Mouse (Mus musculus): ENCODE results near the gene Sv2b. TPM values are rescaled to one million over a fixed set of nuclear protein-coding genes. Genes with fewer than 3 reads are reported as not detected.
"Not testable (repeated sequence)": the region's sequence is repeated elsewhere in the genome, so short reads cannot be mapped to it uniquely, and the experiment has no call there.

The Sv2b gene
- polyA plus RNA-seq, 1 experiment from 2014 or later: 5.7 TPM

DNA sequence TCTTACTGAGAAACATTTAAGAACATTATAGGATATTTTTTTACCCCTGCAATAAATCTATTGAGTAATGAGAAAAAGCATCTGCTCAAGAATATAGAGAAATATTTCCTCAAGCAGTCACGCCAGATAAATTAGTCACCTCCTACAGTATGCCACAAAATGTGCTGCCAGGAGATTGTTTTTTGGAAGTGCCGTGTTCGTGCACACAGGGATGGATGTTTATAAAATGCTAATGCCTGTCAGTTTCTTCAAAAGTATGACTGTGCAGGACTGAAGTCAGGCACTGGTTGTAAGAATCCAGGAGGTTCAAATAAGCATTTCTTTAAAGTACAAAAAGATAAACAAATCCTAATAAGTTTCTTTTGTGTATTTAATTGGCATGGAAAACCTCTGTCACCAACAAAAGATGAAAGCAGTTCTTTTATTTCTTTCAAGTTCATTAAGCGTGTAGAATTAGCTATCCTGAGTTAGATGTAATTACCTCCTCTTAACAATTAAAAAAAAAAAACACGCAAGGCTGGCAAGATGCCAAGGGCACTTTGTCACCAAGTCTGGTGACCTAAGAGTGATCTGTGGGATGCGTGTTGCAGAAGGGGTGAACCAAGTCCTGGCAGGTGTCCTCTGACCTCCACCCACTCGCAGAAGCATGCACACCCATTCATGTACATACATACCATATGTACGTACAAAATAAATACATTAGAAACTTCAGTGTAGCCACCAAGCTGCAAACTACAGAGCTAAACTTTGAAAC is 68.1 kb downstream of the Sv2b start:
- no peak overlapping the region for H3K9ac ChIP-seq
- no peak overlapping the region for H3K27ac ChIP-seq
- H3K27me3 ChIP-seq: no peaks in the 10 kb centered on the region
- no peaks in the 10 kb centered on the region for H3K9me3 ChIP-seq (replicated peaks)
- WGBS: 9% methylated on average over 8 of the region's 8 CpGs
- peak; percentile 53 for ATAC-seq
- no peak overlapping the region for H3K4me3 ChIP-seq
- peaks cover 4% of the 10 kb centered on the region for H3K4me1 ChIP-seq
- H3K4me2 ChIP-seq: no peak overlapping the region
- H3K36me3 ChIP-seq (ENCODE audit: poor library complexity, severe bottlenecking): no peaks in the 10 kb centered on the region

DNA sequence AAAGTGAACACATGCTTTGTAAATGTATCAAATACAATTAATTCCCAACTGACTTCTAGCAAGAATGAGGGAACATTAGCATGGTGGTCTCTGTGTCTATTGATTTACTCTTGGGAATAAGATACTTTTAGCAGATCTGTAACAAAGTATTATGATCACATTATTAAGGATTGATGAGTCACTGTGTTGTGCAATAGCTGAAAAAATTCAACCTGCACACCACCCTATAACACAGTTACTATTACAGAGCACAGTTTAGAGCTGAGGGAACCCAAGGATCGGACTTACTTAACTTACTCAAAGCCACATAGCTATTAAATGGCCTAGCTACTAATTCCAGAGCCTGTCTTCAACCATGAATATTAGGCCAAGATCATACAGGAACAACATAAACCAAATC is 72.7 kb downstream of the Sv2b start:
- Histone ChIP-seq H3K27ac (no peak overlapping the region), H3K9ac (no peak overlapping the region), H3K36me3 (ENCODE audit: poor library complexity, severe bottlenecking) (no peaks in the 10 kb centered on the region), H3K4me3 (no peak overlapping the region), H3K4me2 (no peak overlapping the region), H3K9me3 (replicated peaks) (no peaks in the 10 kb centered on the region), H3K4me1 (peaks cover 4% of the 10 kb centered on the region), H3K27me3 (no peaks in the 10 kb centered on the region)
- 94% methylated on average over 1 of the region's 1 CpGs for WGBS
- ATAC-seq: no peak

DNA sequence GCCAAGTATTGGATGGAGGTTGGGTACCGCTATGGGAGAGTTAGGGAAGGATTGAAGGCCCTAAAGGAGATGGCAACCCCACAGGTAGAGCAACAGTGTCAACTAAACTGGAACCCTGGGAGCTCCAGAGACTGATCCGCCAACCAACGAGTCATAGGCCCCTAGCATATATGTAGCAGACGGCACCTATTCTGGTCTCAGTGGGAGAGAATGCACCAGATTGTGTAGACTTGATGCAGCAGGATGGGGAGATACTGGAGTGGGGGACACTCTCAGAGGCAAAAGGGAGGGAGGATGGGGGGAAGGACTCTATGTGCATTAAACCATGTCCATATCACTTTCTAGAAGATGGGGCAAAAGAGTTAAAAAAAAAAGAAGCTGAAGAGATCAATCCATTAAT is 84.9 kb downstream of the Sv2b start:
- no peaks in the 10 kb centered on the region for H3K36me3 ChIP-seq (ENCODE audit: poor library complexity, severe bottlenecking)
- WGBS: 95% methylated on average over 4 of the region's 4 CpGs
- no peaks in the 10 kb centered on the region for H3K27me3 ChIP-seq
- H3K4me1 ChIP-seq: peaks cover 5% of the 10 kb centered on the region; the same call in 1 of the 2 replicates
- no peak overlapping the region for H3K27ac ChIP-seq
- no peak overlapping the region for H3K4me3 ChIP-seq
- H3K9me3 ChIP-seq (replicated peaks): peaks cover 4% of the 10 kb centered on the region
- H3K4me2 ChIP-seq: no peak overlapping the region
- no peak for ATAC-seq
- H3K9ac ChIP-seq: no peak overlapping the region

DNA sequence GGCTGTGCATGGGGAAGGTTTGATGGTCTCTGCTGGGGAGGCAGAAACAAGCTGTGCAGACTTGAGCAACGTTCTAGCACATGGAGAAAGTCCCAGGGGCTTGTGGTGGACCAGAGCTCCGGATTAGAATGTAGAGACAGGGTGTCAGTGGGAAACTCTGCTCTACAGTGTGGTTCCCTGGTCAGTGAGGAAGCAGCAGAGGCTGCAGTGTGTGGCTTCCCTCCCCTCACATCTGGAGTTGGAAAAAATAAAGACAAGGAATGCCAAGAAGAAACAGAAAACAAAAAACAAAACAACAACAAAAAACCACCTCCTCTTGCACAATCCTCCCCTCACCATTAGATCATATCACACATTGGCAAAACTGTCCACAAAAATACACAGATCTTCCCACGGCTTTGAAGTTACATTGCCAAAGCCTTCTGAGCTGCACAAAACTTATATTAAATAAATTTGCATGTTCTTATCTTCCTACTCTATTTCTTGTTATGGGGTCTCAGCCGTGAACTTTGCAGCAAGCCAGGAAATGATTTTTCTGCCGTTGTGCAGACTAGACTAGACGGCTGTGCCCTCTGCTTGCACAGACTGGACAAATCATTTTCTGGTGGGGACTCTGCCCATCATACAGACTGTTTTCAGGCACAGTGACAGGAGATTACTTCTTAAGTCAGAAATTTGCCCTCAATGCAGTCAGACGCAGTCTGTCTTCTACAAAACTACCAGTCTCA is 86.2 kb downstream of the Sv2b start:
- peaks cover 5% of the 10 kb centered on the region; the same call in 1 of the 2 replicates for H3K4me1 ChIP-seq
- no peaks in the 10 kb centered on the region for H3K36me3 ChIP-seq (ENCODE audit: poor library complexity, severe bottlenecking)
- no peak overlapping the region for H3K4me2 ChIP-seq
- H3K27ac ChIP-seq: no peak overlapping the region
- no peak overlapping the region for H3K4me3 ChIP-seq
- no peak for ATAC-seq
- WGBS: 83% methylated on average over 7 of the region's 7 CpGs
- H3K9me3 ChIP-seq (replicated peaks): peaks cover 6% of the 10 kb centered on the region
- H3K27me3 ChIP-seq: no peaks in the 10 kb centered on the region
- no peak overlapping the region for H3K9ac ChIP-seq

DNA sequence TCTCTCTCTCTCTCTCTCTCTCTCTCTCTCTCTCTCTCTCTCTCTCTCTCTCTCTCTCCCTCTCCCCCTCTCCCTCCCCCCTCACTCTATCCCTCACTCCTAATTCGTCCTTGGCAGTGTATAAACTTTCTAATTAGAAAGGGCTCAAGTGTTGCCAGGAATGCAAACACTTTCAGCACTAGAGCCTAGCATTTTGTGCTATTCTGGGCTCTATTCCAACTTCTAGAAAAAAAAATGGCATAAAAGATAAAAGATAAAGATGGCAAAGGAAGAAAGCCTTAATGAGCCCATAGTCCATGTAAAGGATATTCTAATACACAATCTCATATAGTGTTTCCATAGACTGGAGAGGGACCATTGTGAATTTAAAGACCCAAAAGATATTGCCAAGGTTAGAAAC is 88.3 kb downstream of the Sv2b start:
- Histone ChIP-seq H3K27ac (peak overlapping the region; percentile 63; the same call in 1 of the 2 replicates), H3K36me3 (ENCODE audit: poor library complexity, severe bottlenecking) (no peaks in the 10 kb centered on the region), H3K27me3 (no peaks in the 10 kb centered on the region), H3K4me2 (no peak overlapping the region), H3K4me3 (no peak overlapping the region), H3K4me1 (peaks cover 5% of the 10 kb centered on the region; the same call in 1 of the 2 replicates), H3K9me3 (replicated peaks) (peaks cover 6% of the 10 kb centered on the region), H3K9ac (no peak overlapping the region)
- peak; percentile 96 for ATAC-seq
- 24% methylated on average over 1 of the region's 1 CpGs for WGBS

DNA sequence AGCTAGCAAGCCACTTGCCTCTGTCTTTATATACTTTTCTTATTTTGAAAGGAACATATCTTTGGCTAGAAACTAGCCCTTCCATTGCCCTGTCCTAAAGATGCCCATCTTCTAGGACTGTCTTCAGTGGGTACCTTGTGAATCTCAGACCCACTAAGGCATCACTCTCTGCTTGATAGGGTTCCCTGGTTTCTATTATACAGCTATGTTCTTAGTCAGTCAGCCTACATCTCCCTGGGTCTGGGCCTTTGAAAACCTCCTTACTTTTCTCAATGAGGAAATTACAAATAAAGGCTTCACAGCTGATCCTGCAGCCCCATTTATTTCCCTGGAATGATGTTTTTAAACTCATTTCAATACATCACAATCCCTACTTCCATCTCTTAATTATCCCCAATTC is 88.8 kb downstream of the Sv2b start:
- Histone ChIP-seq H3K9ac (no peak overlapping the region), H3K36me3 (ENCODE audit: poor library complexity, severe bottlenecking) (no peaks in the 10 kb centered on the region), H3K4me2 (no peak overlapping the region), H3K27me3 (no peaks in the 10 kb centered on the region), H3K27ac (peak overlapping the region; percentile 63), H3K4me3 (no peak overlapping the region), H3K9me3 (replicated peaks) (peaks cover 6% of the 10 kb centered on the region), H3K4me1 (peaks cover 5% of the 10 kb centered on the region; the same call in 1 of the 2 replicates)
- ATAC-seq: peak; percentile 44; the same call in 1 of the 2 replicates

DNA sequence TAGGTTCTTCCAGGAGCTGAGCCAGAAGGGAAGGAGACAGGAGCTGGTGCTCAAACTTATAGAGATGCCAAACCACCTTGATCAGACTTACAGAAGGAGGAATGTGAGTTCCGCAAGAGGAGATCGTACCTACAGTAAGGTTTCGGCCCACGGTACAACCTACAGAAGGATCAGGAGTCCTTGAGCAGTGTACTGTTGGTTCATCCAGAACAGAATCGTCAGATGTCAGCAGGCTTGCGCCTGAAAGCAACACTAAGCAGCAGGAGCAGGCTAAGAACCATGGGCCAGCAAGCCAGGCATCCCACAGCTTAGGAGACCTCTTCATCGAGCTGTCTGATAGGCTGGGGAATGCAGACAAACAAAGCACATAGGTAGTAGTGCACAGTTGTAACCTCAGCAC is 92.9 kb downstream of the Sv2b start:
- Histone ChIP-seq H3K27ac (no peak overlapping the region), H3K27me3 (no peaks in the 10 kb centered on the region), H3K9me3 (replicated peaks) (peaks cover 6% of the 10 kb centered on the region), H3K4me1 (peaks cover 5% of the 10 kb centered on the region; the same call in 1 of the 2 replicates), H3K9ac (no peak overlapping the region), H3K36me3 (ENCODE audit: poor library complexity, severe bottlenecking) (no peaks in the 10 kb centered on the region), H3K4me2 (no peak overlapping the region), H3K4me3 (no peak overlapping the region)
- ATAC-seq: no peak
- 87% methylated on average over 7 of the region's 7 CpGs for WGBS

DNA sequence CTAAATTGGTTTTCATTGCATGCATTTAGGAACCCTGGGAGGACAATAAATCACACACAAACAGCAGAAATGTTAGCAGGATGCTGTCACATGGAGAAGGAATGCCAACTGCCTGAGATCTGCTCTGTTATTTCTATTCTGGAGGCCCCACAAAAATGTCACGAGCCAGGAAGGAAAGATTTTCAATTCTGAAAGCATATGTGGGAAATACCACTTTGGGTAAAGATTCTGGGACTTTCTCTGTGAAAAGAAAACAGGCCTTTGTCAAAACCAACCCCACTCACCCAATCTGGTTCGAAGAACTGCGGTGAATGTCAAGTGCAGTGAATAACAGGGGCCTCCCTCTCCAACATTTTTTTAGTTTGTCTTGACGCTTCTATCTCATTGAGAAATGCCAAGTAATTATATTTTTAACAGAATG is 99.8 kb downstream of the Sv2b start:
- no peaks in the 10 kb centered on the region for H3K36me3 ChIP-seq (ENCODE audit: poor library complexity, severe bottlenecking)
- WGBS: 25% methylated on average over 4 of the region's 4 CpGs
- peak; percentile 58; the same call in 1 of the 2 replicates for ATAC-seq
- H3K4me1 ChIP-seq: peaks cover 14% of the 10 kb centered on the region
- H3K9ac ChIP-seq: no peak overlapping the region
- H3K4me2 ChIP-seq: no peak overlapping the region
- no peak overlapping the region for H3K4me3 ChIP-seq
- H3K27me3 ChIP-seq: no peaks in the 10 kb centered on the region
- peak overlapping the region; percentile 7; the same call in 1 of the 2 replicates for H3K27ac ChIP-seq
- H3K9me3 ChIP-seq (replicated peaks): no peaks in the 10 kb centered on the region

DNA sequence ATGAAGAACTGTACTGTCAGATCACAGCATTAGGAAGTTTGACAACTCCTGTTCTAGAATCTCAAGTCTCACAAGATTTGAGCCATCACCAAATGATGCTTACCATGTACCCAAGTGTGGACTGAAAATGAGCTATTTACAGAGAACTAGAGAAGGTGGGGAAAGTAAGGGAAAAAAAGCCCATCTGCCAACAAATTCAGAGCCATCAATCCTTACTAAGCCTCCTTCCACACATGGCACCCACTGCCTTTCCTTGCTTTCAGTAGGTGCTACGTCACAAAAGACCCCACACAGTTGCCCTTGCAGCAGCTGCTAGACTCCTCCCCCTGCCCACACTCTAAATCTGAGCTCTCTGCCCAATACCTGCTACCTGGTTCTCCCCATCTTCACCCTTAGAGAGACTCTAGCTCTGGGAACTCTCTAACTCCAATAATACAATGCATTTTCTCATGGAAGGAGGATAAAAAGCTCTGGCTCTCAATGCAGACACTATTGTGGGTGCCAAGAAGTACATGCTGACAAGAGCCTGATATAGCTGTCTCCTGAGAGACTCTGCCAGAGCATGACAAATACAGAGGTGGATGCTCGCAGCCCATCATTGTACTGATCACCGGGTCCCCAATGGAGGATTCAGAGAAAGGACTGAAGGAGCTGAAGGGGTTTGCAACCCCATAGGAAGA is 101.0 kb downstream of the Sv2b start:
- H3K4me1 ChIP-seq: peaks cover 14% of the 10 kb centered on the region
- no peak overlapping the region for H3K4me2 ChIP-seq
- H3K4me3 ChIP-seq: no peak overlapping the region
- H3K27me3 ChIP-seq: no peaks in the 10 kb centered on the region
- H3K36me3 ChIP-seq (ENCODE audit: poor library complexity, severe bottlenecking): no peaks in the 10 kb centered on the region
- H3K27ac ChIP-seq: no peak overlapping the region; the same call in 1 of the 2 replicates
- no peak for ATAC-seq
- 75% methylated on average over 3 of the region's 3 CpGs for WGBS
- no peak overlapping the region for H3K9ac ChIP-seq
- no peaks in the 10 kb centered on the region for H3K9me3 ChIP-seq (replicated peaks)

DNA sequence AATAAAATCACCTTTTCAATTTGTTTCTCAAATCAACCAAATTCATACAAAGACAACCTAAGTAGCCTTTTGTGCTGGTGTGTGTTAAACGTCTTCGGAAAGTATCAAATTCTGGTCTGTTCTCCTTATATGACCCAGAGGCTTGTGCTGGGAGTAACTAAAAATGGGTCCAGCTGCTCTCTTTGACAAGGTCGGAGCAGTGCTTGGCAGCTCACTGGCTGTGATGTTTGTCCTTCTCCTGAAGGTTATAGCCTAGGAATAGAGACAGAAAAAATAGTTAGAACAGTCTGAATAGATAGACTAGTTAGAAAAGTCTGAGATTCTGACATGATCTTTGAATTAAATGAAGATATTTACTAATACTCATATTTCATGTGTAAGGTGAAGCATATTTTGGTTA is 102.4 kb downstream of the Sv2b start:
- Histone ChIP-seq H3K9me3 (replicated peaks) (no peaks in the 10 kb centered on the region), H3K4me1 (peaks cover 14% of the 10 kb centered on the region), H3K4me3 (no peak overlapping the region), H3K27ac (no peak overlapping the region), H3K4me2 (no peak overlapping the region), H3K9ac (no peak overlapping the region), H3K36me3 (ENCODE audit: poor library complexity, severe bottlenecking) (no peaks in the 10 kb centered on the region), H3K27me3 (no peaks in the 10 kb centered on the region)
- WGBS: 90% methylated on average over 3 of the region's 3 CpGs
- no peak for ATAC-seq

DNA sequence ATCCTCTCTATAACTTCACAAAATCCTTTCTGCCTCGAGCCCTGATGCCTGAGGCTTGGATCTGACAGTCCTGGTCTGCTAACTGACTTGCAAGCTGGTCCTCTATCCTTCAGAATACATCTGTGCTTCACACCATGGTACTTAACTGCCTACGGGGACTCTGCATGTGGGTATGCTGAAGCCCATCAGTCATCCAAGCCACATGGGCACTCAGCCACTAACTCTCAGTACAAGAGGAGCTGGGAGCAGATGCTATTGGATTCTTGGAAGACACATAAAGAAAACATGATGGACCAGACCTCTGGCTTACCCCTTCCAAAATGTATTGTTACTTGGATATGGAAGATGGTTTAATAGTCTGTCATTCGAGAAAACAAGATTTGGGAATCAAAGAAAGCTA is 103.7 kb downstream of the Sv2b start:
- no peaks in the 10 kb centered on the region for H3K36me3 ChIP-seq (ENCODE audit: poor library complexity, severe bottlenecking)
- 74% methylated on average over 3 of the region's 3 CpGs for WGBS
- no peaks in the 10 kb centered on the region for H3K9me3 ChIP-seq (replicated peaks)
- no peak overlapping the region for H3K27ac ChIP-seq
- no peak overlapping the region for H3K4me3 ChIP-seq
- H3K27me3 ChIP-seq: no peaks in the 10 kb centered on the region
- no peak overlapping the region for H3K9ac ChIP-seq
- peaks cover 14% of the 10 kb centered on the region for H3K4me1 ChIP-seq
- H3K4me2 ChIP-seq: no peak overlapping the region
- ATAC-seq: no peak

DNA sequence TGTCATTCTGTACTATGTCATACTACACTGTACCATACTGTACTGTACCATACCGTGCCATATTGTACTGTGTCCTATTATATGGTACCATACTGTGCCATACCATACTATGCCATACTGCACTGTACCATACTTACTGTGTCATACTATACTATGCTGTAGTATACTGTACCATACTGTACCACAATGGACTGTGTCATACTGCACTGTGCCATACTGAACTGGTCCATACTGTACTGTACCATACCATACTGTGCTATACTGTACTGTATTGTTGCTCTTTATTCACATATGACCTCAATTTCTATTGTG is 114.2 kb downstream of the Sv2b start:
- H3K4me2 ChIP-seq; H3K27ac ChIP-seq; H3K27me3 ChIP-seq; H3K9ac ChIP-seq; H3K36me3 ChIP-seq (ENCODE audit: poor library complexity, severe bottlenecking); H3K4me3 ChIP-seq; H3K4me1 ChIP-seq; H3K9me3 ChIP-seq (replicated peaks): not testable (repeated sequence)
- 97% methylated on average over 1 of the region's 1 CpGs for WGBS
- 0 out of 2 replicates have a peak, but pooled peaks have one; percentile 38 for ATAC-seq

Data from forebrain, embryonic 13.5 days (tissue).